Mouse (Mus musculus) ES-Bruce4 (cell line): Measurements from ENCODE around the gene Smyd1. TPM values are rescaled to one million over a fixed set of nuclear protein-coding genes. Genes with fewer than 3 reads are reported as not detected.

Experiments
- H3K27ac ChIP-seq: 2 replicates; pipeline ENCODE4 v1.5.1; 2012; ENCODE audit warnings: low read length, inconsistent platforms; ENCODE audit not compliant: insufficient read depth
- H3K27me3 ChIP-seq: 2 replicates; pipeline ENCODE4 v1.6.1; 2012; ENCODE audit warnings: mild to moderate bottlenecking, low read length, inconsistent platforms; ENCODE audit not compliant: control insufficient read depth, poor library complexity, insufficient read depth, severe bottlenecking
- H3K36me3 ChIP-seq: 2 replicates; pipeline ENCODE4 v1.6.1; 2012; ENCODE audit warnings: inconsistent platforms, mild to moderate bottlenecking, low read length, moderate library complexity; ENCODE audit not compliant: control insufficient read depth, poor library complexity, insufficient read depth, severe bottlenecking
- H3K4me1 ChIP-seq: one replicate; pipeline ENCODE4 v1.8.1; 2011; ENCODE audit warnings: low read length; ENCODE audit not compliant: control insufficient read depth, insufficient read depth
- H3K4me3 ChIP-seq: 2 replicates; pipeline ENCODE4 v1.5.1; 2011; ENCODE audit warnings: low read depth, mild to moderate bottlenecking, low read length
- H3K9ac ChIP-seq: 2 replicates; pipeline ENCODE4 v1.6.1; 2012; ENCODE audit warnings: low read depth, mild to moderate bottlenecking, inconsistent platforms; ENCODE audit not compliant: poor library complexity, severe bottlenecking
- H3K9me3 ChIP-seq: replicated peaks from 2 replicates; pipeline ENCODE4 v1.6.1; 2012; ENCODE audit warnings: mild to moderate bottlenecking, low read length, inconsistent platforms; ENCODE audit not compliant: control insufficient read depth, poor library complexity, insufficient read depth, severe bottlenecking
- CTCF ChIP-seq: IDR thresholded peaks from one replicate; pipeline ENCODE4 v1.8.1; 2011; ENCODE audit warnings: low read depth, low read length
- EP300 ChIP-seq: IDR thresholded peaks from 2 replicates; pipeline ENCODE4 v1.6.1; 2011; ENCODE audit warnings: low read depth, low read length; ENCODE audit not compliant: insufficient read depth
- POLR2A ChIP-seq: IDR thresholded peaks from one replicate; pipeline ENCODE4 v1.8.1; 2011; ENCODE audit warnings: low read length; ENCODE audit not compliant: insufficient read depth
- polyA plus RNA-seq: library from polyadenylated mRNA; stranded (reverse); fragments of >200 nt; gene quantifications from 2 replicates; pipeline ENCODE4 v1.2.4, GENCODE M21; 2011; ENCODE audit warnings: low read depth; ENCODE audit not compliant: missing spikeins, insufficient read depth, insufficient read length

Gene Smyd1
- polyA plus RNA-seq, 1 experiment: 0.42 TPM

DNA sequence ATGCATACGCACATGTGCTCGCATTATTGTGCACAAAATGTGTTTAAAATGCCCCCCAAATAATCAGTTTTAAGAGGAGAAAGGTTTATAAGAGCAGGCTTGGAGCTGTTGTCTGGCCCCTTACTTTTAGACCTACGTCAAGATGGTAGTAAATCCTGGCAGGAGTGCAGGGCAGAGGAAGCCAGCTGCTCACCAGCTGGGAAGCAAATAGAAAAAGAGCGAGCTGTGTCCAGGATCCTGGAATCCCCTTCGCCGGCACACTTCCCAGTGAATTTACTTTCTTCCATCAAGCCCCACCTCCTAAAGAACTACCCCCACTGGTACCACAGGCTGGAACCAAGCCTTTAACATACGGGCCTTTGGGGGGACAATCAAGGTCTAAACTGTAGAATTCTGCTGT is 81.2 kb downstream of the Smyd1 start:
- Histone ChIP-seq H3K9me3 (no peaks in the 10 kb centered on the region), H3K4me1 (no peaks in the 10 kb centered on the region), H3K27me3 (0 out of 2 replicates have a peak, but pooled peaks cover 1% of the 10 kb centered on the region), H3K36me3 (no peaks in the 10 kb centered on the region), H3K9ac (no peak overlapping the region), H3K4me3 (no peak overlapping the region), H3K27ac (no peak overlapping the region)
- TF ChIP-seq EP300 (no peak), CTCF (no peak), POLR2A (no peak)

DNA sequence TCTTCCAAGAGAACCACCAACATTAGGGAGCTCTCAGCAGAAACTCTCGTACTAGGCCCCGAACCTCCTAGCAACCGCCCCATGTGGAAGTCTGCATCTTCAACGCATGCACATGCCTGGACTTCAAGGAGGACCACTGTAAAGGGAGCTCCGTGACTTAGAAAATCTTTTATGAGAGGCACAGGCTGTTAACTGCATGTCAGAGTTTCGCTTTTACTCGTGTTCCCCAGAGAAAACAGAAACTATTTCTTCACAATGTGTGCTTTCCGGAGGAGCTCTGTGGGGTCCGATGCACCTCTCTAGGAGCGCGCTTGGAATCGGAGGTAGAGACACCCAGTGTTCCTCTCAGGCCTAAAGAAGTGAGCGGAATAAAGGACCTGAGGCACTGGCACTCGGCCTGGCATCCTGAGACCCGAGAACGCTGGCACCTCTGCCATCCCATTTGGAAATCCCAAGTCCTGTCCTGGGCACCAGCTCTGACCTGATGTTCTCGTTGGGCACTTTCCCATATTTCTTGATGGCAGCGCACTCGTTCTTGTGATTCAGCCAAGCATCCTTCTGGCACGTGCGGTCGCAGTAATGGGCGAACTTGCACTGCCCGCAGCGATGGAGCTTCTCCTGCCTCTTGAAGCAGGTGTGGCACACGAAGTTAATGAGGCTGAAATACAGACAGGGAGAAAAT is 82.8 kb downstream of the Smyd1 start:
- H3K9ac ChIP-seq: no peak overlapping the region
- H3K27me3 ChIP-seq: 0 out of 2 replicates have a peak, but pooled peaks cover 1% of the 10 kb centered on the region
- H3K9me3 ChIP-seq: no peaks in the 10 kb centered on the region
- TF ChIP-seq POLR2A: no peak
- no peak for TF ChIP-seq EP300
- TF ChIP-seq CTCF: no peak
- H3K4me1 ChIP-seq: no peaks in the 10 kb centered on the region
- no peak overlapping the region for H3K4me3 ChIP-seq
- no peak overlapping the region for H3K27ac ChIP-seq
- H3K36me3 ChIP-seq: no peaks in the 10 kb centered on the region

DNA sequence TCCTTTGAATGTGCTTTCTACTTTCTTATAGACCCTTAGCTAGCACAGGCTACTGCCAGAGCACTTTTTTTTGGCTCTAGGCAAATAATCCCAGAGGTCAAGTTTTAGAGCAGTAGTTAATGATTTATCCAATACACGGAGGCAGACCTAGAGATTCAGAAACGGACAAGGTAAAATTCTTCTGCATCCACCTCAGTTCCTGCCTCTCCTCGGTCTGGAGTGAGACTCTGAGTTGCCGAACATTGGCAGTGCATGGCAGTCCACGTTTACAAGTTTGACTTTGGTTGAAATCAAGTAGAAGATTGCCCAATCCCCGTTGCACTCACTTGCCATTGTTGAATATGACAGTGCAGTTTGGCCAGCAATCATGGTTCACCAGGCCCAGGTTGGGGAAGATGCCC is 85.0 kb downstream of the Smyd1 start:
- H3K4me1 ChIP-seq: no peaks in the 10 kb centered on the region
- H3K9me3 ChIP-seq: no peaks in the 10 kb centered on the region
- H3K27me3 ChIP-seq: 0 out of 2 replicates have a peak, but pooled peaks cover 1% of the 10 kb centered on the region
- H3K27ac ChIP-seq: no peak overlapping the region
- no peak overlapping the region for H3K9ac ChIP-seq
- H3K4me3 ChIP-seq: no peak overlapping the region
- no peaks in the 10 kb centered on the region for H3K36me3 ChIP-seq
- TF ChIP-seq CTCF (no peak), EP300 (no peak), POLR2A (no peak)

DNA sequence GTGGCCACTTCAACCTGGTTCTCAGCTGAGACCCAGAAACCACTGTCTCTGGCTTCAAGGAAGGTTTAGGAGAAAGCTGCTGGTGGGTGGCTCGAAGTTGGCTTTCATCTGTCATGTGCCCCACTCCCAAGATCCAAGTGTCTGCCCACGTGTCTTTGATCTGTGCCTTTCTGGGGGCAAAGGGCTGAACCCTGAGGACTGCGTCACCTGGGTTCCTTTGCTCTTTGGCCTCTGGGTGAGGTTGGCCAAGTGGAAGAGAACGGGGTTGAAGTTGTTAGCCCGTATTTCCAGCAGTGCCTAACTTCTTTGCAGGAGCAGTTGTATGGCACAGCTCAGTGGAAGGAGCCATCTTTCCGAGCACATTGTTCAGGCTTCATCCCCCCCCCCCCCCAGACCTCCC is 85.5 kb downstream of the Smyd1 start:
- H3K9me3 ChIP-seq: no peaks in the 10 kb centered on the region
- no peak for TF ChIP-seq POLR2A
- TF ChIP-seq EP300: no peak
- TF ChIP-seq CTCF: no peak
- no peaks in the 10 kb centered on the region for H3K36me3 ChIP-seq
- H3K27ac ChIP-seq: no peak overlapping the region
- no peaks in the 10 kb centered on the region for H3K4me1 ChIP-seq
- 0 out of 2 replicates have a peak, but pooled peaks cover 1% of the 10 kb centered on the region for H3K27me3 ChIP-seq
- H3K9ac ChIP-seq: no peak overlapping the region
- H3K4me3 ChIP-seq: no peak overlapping the region

DNA sequence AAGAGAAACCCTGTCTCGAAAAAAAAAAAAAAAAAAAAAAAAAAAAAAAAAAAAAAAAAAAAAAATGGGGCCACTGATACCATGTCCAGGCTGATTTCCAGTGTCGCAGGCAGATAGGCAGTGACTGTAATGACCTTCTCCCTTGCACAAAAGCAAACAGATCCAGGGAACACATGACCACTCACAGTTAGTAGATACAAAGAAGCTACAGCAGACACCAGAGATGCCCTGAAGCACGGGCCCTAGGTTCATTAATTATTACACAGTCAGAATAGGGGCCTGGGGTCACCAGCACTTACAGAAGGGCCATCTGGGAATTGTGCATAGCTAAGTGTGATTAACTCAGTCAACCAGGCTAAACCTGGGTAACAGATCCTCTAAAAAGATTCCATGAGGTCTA is 86.1 kb downstream of the Smyd1 start:
- H3K36me3 ChIP-seq: no peaks in the 10 kb centered on the region
- TF ChIP-seq POLR2A (no peak), EP300 (no peak), CTCF (no peak)
- no peak overlapping the region for H3K4me3 ChIP-seq

GRCm38 (mm10) chr6:71235121-71235520 is 86.9 kb downstream of the Smyd1 start:
- H3K9ac ChIP-seq: no peak overlapping the region
- no peaks in the 10 kb centered on the region for H3K9me3 ChIP-seq
- no peaks in the 10 kb centered on the region for H3K27me3 ChIP-seq
- TF ChIP-seq POLR2A (no peak), CTCF (no peak), EP300 (no peak)
- H3K36me3 ChIP-seq: no peaks in the 10 kb centered on the region
- no peak overlapping the region for H3K4me3 ChIP-seq
- no peaks in the 10 kb centered on the region for H3K4me1 ChIP-seq
- no peak overlapping the region for H3K27ac ChIP-seq

More for the DNA sequence above, 86.1 kb downstream of the Smyd1 start:
- Histone ChIP-seq H3K9ac (no peak overlapping the region), H3K27ac (no peak overlapping the region), H3K27me3 (0 out of 2 replicates have a peak, but pooled peaks cover 1% of the 10 kb centered on the region), H3K9me3 (no peaks in the 10 kb centered on the region), H3K4me1 (no peaks in the 10 kb centered on the region)
